Mouse (Mus musculus): ENCODE measurements around the gene Spef1.

DNA sequence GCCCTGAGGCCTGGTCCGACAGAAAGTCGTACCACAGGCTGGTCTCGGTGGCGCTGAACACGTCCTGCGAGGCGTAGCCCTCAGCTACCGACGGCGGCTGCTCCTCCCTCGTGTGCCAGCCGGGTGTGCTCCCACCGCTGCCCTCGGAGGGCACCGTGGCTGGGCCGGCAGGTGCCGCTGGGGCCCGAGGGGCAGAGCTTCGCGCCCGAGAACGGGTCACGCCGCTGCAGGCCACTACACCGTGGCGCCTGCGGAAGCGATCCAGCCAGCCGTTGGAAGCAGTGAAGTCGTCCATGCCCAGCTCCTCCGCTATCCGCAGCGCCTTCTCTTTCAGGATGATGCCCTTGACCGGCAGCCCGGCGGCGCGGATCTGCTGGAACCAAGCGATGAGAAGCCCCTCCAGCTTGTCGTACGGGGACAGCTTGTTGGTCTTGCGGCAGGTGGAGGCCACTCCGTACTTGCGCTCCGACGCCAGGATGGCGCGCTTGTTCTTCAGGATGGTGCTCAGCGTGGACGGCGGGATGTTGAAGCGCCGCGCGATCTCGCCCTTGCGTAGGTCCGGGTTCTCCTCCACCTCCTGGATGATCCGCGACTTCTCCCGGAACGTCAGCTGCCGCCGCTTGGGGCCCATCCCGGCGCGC lies 7.7 kb downstream of the Spef1 start:
- TF ChIP-seq POLR2A (IDR thresholded peaks at IDR 0.05; ENCODE audit: low read depth, low read length) (peak; percentile 15; the same call in 1 of the 2 replicates), CTCF (IDR thresholded peaks at IDR 0.05; ENCODE audit: borderline replicate concordance, insufficient read depth, low read length) (no peak)

Data from embryonic fibroblast, embryonic 13.5 days (primary cell).